Mouse (Mus musculus) left cerebral cortex, adult 11 months (tissue): Measurements from ENCODE around the gene Zfp42.
"Not testable (repeated sequence)": the region's sequence is repeated elsewhere in the genome, so short reads cannot be mapped to it uniquely, and the experiment has no call there.

Experiments used
- DNase-seq: peaks from one replicate; pipeline ENCODE4 v3.0.0; 2022; ENCODE audit warnings: low spot score

Zfp42 gene

DNA sequence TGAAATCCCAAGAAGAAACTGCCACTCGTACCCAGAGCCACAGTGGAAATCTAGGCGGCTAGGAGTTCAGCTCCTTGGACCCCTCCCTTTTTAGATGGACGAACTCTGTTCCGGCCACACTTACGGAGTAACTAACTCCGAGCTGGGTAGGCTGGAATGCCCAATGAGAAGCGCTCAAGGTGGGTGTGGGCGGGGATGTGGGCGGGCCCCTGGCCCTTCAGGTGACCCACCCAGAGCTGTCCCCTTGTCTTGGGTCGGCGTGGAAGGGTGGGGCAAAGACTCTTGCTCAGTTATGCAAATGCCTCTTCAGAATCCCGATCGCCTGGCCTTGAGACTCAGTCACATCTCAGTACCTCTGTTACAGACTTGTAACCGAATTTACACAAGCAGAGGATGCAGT, at the start of gene Zfp42:
Gene Zfp42 (minus strand): TSS at position 85 of the 400 bp plus-strand sequence.
- DNase-seq, result no peak

DNA sequence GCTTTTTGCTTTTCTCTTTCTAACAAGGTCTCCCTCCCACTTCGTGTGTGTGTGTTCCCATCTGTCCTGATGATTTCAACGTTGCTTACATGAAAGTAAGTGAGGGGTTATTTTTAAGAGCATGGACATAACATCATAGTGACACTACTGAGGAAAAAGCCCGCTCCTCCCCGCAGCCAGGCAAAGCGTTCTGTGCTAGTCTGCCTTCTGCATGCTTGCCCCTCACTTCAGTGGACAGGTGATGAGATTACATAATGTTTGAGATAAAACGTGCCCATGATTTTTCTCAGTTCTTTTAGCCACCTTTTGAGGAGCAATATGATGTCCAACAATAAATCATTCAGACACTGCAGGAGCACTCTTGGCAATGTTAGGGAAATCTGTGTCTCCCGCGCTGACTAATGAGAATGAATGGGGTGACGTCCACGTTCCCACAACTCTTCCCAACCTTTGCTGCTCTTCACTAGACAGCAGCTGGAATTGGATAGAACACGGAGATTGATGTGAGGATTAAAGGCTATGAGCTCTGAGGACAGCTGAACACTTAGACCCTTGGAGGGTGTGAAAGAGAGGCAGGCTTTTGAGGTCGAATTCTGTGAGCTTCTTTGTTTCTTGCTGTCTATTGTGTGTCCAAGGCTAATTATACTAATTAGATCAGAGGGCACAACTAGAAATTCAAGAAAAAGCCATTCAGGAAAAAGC, 49.4 kb upstream of the Zfp42 start:
- no peak for DNase-seq

DNA sequence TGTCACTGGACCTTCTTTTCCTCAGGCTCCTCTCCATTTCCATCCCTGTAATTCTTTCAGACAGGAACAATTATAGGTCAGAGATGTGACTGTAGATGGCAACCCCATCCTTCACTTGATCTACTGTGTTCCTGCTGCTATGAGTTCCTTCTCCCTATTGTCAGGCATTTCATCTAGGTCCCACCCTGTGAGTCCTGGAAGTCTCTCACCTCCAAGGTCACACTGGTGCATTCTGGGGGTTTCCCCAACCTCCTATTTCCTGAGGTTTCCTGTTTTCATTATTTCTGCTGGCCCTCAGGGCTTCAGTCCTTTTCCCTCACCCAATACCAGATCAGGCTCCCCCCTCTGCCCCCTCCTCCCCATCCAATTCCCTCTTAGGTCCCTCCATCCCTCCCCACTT, 45.5 kb upstream of the Zfp42 start:
- not testable (repeated sequence) for DNase-seq

DNA sequence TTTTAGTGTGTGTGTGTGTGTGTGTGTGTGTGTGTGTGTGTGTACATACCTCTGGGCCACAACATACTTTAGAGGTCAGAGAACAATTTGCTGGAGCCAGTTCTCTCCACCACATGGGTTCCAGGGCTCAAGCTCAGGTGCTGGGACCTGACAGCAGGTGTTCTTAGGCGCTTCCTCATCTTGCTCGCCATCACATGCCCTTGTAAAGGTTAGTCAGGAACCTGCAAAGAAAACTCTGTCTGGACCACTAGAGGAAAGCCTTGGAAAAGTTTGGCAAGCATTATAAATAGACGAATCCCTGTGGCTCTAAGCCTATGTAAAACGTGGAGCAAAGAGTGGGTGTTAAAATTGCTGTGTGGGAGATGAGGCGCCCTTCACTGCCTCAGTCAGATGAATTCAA, 31.8 kb upstream of the Zfp42 start:
- no peak for DNase-seq

GRCm38 (mm10) chr8:43333465-43333864, 26.7 kb upstream of the Zfp42 start:
- no peak for DNase-seq

GRCm38 (mm10) chr8:43331657-43332056, 24.9 kb upstream of the Zfp42 start:
- no peak for DNase-seq

GRCm38 (mm10) chr8:43329913-43330705, 23.3 kb upstream of the Zfp42 start:
- DNase-seq, result no peak

- DNase-seq, result no peak
These were observed 21.9 kb upstream of the Zfp42 start for GRCm38 (mm10) chr8:43328666-43329065.

- DNase-seq, result no peak
These were observed 14.0 kb upstream of the Zfp42 start for GRCm38 (mm10) chr8:43320771-43321170.

- DNase-seq, result no peak
These were observed 1.4 kb upstream of the Zfp42 start for GRCm38 (mm10) chr8:43308213-43308612.

DNA sequence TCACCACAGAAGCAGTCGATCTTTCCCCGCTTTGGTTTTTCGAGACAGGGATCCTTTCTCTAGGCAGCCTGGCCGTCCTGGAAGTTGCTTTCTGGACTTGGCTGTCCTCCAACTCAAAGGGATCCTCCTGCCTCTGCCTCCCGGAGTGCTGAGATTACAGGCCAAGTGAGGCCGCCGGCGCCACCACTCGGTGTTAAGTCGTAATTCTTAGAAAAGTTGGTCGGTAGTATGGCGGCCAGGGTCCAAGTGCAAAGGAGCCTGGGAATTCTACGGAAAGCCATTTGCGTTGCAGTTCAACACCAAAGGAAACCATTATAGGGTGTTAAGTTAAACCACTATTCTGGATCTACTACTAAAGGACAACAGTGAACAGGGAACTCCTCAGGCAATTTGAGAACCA, 1.1 kb downstream of the Zfp42 start:
- DNase-seq, result no peak

- DNase-seq, result no peak
These were observed 7.0 kb downstream of the Zfp42 start for GRCm38 (mm10) chr8:43299796-43300195.

- DNase-seq, result no peak
These were observed 11.0 kb downstream of the Zfp42 start for GRCm38 (mm10) chr8:43295826-43296225.

DNA sequence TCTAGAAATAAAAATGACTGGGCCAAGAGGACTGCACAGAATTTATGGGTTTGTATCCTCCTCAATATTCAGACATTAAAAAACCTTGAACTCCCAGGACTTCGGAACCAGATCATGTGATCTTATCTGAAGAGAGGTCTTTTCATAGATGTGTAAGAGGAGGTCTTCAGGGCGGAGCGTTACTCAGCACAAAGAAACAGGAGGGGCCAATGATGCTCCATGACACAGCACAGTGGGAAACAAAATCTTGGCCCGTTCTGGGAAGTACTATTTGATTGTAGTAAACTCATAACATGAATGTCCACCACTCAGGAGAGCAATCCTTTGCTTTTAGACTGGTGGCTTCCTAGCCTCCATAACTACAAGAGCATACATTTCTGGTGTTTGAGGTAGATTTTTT, 12.6 kb downstream of the Zfp42 start:
- no peak for DNase-seq

DNA sequence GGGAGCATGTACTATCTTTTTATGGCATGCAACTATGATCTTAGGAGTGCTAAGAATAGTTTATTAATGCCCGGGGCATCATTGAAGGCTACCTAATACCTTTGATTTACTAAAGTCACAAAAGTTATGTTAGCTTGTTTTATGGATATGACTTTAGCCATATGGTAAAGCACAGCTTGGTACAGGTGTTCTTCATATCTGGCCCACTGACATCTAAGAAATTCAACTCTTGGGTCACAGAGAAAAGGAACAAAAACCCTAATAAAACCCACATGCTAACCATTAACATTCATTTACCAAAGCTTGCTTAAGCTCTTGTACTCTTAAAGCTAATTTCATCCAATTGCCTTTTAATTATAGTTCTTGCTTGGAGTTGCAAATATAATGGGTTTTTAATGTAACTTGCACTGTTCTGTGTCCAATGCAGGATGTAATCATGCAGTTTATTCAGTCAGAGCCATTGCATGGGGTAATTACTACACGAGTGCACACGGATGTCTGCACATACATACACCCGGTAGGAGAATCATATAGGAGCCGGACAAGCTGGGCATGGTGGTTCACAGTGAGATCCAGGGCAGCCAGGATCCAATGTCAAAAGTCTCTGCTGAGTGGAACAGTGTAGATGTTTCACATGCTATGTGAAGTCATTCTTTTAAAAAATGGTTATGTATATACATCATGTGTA, 16.2 kb downstream of the Zfp42 start:
- no peak for DNase-seq

GRCm38 (mm10) chr8:43289781-43290180, 17.0 kb downstream of the Zfp42 start:
- no peak for DNase-seq

GRCm38 (mm10) chr8:43288840-43289239, 17.9 kb downstream of the Zfp42 start:
- DNase-seq, result no peak

DNA sequence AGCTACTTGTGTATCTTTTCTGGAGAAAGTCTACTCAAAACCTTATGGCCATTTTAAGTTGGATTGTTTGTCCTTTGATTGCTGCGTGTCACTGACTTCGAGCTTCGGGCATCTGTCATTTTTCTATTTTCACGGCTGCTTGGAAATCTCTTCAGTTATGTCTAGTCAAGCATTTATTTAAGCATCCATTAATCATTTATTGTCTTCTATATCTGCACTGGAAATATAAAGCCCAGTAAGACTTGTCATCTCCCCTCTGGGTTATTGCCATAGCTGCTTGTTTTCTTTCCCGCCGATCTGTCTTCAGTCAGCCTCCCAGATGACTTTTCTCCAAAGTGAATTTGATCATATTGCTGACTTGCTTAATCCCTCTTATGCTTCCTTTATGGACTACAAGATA, 19.3 kb downstream of the Zfp42 start:
- no peak for DNase-seq

GRCm38 (mm10) chr8:43283231-43283630, 23.5 kb downstream of the Zfp42 start:
- no peak for DNase-seq

- DNase-seq, result no peak
These were observed 28.4 kb downstream of the Zfp42 start for GRCm38 (mm10) chr8:43278397-43278796.

- no peak for DNase-seq
These were observed 45.8 kb downstream of the Zfp42 start for GRCm38 (mm10) chr8:43260961-43261360.

GRCm38 (mm10) chr8:43257886-43258285, 48.9 kb downstream of the Zfp42 start:
- DNase-seq, result no peak

- DNase-seq, result no peak
These were observed 51.1 kb downstream of the Zfp42 start for GRCm38 (mm10) chr8:43255695-43256094.
